Mouse (Mus musculus): ENCODE data around the gene Slc10a7. TPM values are rescaled to one million over a fixed set of nuclear protein-coding genes. Genes with fewer than 3 reads are reported as not detected.

The Slc10a7 gene
- polyA plus RNA-seq, 1 experiment from 2014 or later, result 13.4 TPM

DNA sequence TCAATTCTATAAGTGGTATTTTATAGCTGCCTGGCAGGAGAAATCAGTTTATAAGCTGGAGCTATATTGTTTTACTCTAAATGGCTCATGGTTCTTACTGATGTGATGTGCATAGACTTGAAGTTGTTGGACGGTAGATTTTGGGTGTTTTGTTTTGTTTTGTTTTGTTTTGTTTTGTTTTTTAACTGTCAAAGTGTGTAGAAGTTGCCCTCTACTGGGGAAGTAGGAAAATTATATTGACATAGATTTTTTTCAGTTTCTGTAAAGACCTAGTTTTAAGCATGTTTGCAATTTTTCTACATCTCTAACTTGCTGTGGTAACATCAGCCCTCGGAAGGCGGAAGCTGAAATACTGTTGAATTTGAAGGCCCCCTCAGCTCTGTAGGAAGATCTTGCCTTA, 142.5 kb downstream of the Slc10a7 start:
- 90% methylated on average over 3 of the region's 3 CpGs for WGBS (ENCODE audit: missing documents)
- Histone ChIP-seq H3K79me2 (ENCODE audit: inconsistent target) (no peaks in the 10 kb centered on the region), H3K27ac (no peak overlapping the region), H3K36me3 (ENCODE audit: inconsistent target) (no peaks in the 10 kb centered on the region), H3K4me3 (ENCODE audit: inconsistent target) (no peak overlapping the region)

DNA sequence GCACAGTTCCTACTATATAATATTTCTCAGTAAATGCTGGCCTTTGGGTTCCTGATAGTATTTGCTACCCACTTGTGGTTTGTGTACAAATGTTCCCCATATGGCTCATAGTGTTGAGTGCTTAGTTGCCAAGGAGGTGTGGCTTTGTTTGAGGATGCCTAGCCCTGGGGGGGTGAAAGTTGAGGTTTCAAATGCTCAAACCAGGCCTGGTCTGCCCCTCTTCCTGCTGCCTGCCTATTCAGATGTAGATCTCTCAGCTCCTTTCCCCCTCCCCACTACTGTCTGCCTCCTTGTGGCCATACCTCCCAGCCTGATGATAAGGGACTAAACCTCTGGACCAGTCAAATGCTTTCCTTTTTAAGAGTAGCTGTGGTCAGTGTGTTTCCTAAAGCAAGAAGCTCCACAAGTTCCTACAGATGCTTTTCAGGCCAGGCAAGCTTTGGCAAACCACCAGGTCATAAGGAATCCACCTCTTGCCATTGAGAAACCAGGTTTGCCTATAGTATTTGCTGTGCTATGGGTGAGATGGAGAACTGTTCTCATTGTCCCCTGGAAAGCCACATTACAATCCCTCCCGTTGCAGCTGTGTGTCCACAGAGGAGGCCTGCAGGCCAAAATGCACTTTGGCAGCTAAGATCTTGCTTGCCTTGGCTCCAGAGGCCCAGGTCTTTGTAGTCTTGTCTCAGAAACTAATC, 146.4 kb downstream of the Slc10a7 start:
- Histone ChIP-seq H3K4me3 (ENCODE audit: inconsistent target) (no peak overlapping the region), H3K36me3 (ENCODE audit: inconsistent target) (no peaks in the 10 kb centered on the region), H3K27ac (no peak overlapping the region), H3K79me2 (ENCODE audit: inconsistent target) (no peaks in the 10 kb centered on the region)
- WGBS (ENCODE audit: missing documents), result 75% methylated on average over 1 of the region's 1 CpGs

DNA sequence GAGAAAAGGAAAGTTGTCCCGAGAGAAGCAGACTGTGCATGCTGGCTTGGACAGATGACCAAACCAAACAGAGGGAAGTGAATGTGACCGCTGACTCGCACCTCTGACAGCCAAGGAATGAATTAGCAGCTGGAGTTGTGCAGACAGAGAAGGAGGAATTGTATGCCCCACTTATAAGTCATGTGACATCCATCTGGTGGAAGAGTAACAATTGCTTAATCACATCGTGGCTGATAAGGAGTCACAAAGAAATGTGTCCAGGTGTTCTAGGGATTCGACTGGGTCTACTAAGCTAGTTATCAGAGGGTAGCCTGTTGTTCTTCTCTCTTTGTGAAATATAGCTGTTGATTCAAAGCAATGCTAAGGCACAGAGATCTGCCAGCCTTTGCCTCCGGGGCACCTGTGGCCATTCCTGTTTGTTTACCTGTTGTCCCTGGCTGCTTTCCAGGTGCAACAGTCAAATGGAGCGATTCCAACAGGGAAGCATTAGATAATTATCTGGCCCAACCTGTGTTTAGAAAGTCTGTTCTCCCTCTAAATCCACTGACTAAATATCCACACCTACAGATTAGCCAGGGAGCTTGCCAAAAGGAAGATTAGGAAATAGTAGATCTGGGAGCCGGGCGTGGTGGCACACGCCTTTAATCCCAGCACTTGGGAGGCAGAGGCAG, 147.7 kb downstream of the Slc10a7 start:
- no peaks in the 10 kb centered on the region for H3K36me3 ChIP-seq (ENCODE audit: inconsistent target)
- no peaks in the 10 kb centered on the region for H3K79me2 ChIP-seq (ENCODE audit: inconsistent target)
- 79% methylated on average over 10 of the region's 10 CpGs for WGBS (ENCODE audit: missing documents)
- H3K4me3 ChIP-seq (ENCODE audit: inconsistent target), result no peak overlapping the region
- no peak overlapping the region for H3K27ac ChIP-seq

DNA sequence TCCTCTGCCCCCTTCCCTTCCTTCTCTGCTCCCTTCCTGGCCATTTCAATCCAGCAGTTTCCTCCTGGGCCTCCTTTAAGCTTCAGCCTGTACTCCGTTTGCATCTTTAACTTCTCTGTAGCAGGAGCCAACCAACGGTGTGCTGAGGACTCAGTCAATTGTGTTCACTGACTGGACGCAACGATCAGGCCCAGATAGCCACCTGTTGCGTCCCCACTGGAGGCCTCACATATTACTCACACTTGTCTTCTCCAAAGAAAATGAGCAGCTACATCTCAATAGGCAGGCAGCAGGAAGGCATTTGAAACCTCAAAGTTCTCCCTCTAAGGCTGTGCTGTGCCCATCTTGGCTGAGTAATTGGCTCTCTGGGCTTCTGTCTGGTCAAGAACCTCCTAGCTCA, 149.0 kb downstream of the Slc10a7 start:
- WGBS (ENCODE audit: missing documents), result 96% methylated on average over 5 of the region's 5 CpGs

DNA sequence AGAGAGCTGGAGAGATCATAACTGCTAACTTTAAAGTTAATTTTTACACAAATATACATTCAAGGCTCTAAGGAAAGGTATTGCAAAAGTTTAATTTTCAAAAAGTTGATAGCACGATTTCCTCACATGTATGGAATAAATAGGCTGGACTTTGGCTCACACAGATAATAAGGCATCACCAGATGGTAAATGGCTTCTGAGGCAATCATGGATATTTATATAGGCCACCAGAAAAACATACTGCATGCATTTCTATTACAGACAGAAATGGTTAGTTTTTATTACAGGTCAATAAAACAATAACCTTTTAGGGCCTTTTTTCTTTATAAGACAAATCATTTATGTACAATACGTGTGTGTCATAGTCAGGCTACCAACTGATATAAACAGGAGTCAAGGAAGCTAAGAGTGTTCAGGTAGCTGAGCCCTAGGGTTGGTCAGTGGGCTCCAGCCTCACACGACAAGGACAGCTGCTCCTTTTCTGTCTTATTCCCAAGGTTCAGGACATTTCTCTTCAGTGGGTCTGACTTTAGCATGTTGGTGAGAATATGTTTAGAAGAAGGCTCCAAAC, 150.6 kb downstream of the Slc10a7 start:
- 94% methylated on average over 3 of the region's 3 CpGs for WGBS (ENCODE audit: missing documents)
- Histone ChIP-seq H3K79me2 (ENCODE audit: inconsistent target) (no peaks in the 10 kb centered on the region), H3K36me3 (ENCODE audit: inconsistent target) (no peaks in the 10 kb centered on the region), H3K4me3 (ENCODE audit: inconsistent target) (no peak overlapping the region), H3K27ac (no peak overlapping the region)

More for the DNA sequence above, 149.0 kb downstream of the Slc10a7 start:
- Histone ChIP-seq H3K36me3 (ENCODE audit: inconsistent target) (no peaks in the 10 kb centered on the region), H3K79me2 (ENCODE audit: inconsistent target) (no peaks in the 10 kb centered on the region), H3K27ac (no peak overlapping the region), H3K4me3 (ENCODE audit: inconsistent target) (no peak overlapping the region)

DNA sequence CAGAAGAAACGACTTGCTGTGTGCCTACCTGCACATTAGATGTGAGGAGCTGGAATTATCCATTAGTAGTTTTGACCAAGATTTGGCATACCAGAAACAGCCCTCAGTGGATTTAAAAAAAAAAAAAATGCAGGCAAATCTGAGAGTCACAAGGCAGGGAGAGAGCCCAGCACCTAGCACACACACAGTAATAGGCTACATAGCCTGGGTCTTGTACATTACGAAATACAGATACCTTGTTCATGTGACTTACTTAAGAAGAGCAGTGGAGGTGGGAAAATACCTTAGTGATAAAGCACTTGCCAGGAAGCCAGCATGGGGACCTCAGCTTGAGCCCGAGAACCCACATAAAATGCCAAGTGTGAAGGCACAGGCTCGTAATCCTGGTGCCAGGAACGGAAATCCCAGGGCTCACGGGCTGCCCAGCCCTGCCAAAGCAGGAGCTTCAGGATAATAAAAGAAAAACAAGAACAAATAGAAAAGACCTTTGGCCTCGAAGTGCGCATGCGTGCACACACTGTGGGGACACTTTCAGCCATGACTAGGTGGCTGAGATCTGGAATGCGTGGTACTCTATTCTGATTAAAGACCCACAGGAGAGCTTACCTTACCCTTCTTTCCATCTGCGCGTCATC, 155.3 kb downstream of the Slc10a7 start:
- Histone ChIP-seq H3K27ac (no peak overlapping the region), H3K36me3 (ENCODE audit: inconsistent target) (no peaks in the 10 kb centered on the region), H3K4me3 (ENCODE audit: inconsistent target) (no peak overlapping the region), H3K79me2 (ENCODE audit: inconsistent target) (no peaks in the 10 kb centered on the region)
- 98% methylated on average over 12 of the region's 12 CpGs for WGBS (ENCODE audit: missing documents)

DNA sequence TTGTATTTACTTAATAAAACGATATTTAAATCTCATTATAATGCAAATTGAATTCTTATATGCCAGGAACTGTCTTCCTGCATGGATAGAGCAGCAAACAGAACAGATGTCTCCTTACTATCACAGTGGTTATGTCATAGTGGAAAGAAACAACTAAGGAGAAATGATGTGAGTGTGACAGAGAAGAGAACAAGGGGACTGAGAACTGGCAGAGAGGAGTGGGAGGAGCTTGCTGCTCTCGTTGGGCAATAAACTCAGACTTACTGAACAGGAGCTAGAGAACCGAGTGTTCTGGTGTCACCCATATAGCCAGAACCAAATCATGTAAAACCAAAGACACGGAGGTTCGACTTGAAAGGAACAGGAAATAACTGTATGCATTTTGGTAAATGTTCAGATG, 158.3 kb downstream of the Slc10a7 start:
- H3K79me2 ChIP-seq (ENCODE audit: inconsistent target), result no peaks in the 10 kb centered on the region
- H3K36me3 ChIP-seq (ENCODE audit: inconsistent target), result no peaks in the 10 kb centered on the region
- 96% methylated on average over 5 of the region's 5 CpGs for WGBS (ENCODE audit: missing documents)
- no peak overlapping the region for H3K27ac ChIP-seq
- no peak overlapping the region for H3K4me3 ChIP-seq (ENCODE audit: inconsistent target)

DNA sequence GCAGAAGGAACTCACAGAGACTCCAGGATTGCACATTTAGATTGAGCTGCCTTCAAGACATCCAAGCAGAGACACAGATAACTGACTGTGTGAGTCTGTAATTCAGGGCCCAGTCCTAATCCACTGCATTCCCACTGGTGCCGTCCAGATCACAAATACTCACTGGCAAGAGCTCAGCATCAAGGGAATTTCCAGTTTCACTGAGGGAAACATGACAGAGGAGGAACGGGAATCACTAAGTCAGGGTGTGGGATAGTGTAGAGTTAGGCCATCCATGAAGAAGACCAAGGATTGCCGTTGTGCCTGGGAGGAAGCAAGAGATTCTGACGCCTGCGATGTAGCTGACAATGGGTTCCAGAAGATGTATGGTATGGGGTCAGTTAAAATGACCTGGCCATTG, 159.1 kb downstream of the Slc10a7 start:
- no peaks in the 10 kb centered on the region for H3K36me3 ChIP-seq (ENCODE audit: inconsistent target)
- no peak overlapping the region for H3K4me3 ChIP-seq (ENCODE audit: inconsistent target)
- 94% methylated on average over 4 of the region's 5 CpGs for WGBS (ENCODE audit: missing documents)
- no peak overlapping the region for H3K27ac ChIP-seq
- no peaks in the 10 kb centered on the region for H3K79me2 ChIP-seq (ENCODE audit: inconsistent target)

DNA sequence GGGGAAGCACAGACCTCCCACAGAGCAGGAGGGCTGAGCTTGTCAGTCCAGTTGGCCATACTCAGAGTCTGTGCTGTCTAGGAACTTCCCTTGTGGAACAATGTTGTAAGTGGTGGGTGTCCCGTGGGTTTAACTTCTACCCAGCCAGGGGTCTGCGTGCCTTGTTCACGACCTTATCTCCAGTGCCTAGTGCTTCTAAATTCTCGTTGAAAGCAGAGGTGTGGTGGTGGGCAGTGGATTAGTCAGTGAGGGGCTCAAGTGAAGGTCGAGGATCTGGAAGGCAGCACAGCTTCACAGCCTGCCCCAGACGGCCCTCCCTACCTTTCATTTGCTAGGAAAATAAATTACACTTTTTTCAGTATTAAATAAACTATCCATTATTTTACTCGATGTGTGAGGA, 161.1 kb downstream of the Slc10a7 start:
- H3K4me3 ChIP-seq (ENCODE audit: inconsistent target), result no peak overlapping the region
- H3K27ac ChIP-seq, result no peak overlapping the region
- no peaks in the 10 kb centered on the region for H3K79me2 ChIP-seq (ENCODE audit: inconsistent target)
- no peaks in the 10 kb centered on the region for H3K36me3 ChIP-seq (ENCODE audit: inconsistent target)
- 99% methylated on average over 7 of the region's 7 CpGs for WGBS (ENCODE audit: missing documents)

DNA sequence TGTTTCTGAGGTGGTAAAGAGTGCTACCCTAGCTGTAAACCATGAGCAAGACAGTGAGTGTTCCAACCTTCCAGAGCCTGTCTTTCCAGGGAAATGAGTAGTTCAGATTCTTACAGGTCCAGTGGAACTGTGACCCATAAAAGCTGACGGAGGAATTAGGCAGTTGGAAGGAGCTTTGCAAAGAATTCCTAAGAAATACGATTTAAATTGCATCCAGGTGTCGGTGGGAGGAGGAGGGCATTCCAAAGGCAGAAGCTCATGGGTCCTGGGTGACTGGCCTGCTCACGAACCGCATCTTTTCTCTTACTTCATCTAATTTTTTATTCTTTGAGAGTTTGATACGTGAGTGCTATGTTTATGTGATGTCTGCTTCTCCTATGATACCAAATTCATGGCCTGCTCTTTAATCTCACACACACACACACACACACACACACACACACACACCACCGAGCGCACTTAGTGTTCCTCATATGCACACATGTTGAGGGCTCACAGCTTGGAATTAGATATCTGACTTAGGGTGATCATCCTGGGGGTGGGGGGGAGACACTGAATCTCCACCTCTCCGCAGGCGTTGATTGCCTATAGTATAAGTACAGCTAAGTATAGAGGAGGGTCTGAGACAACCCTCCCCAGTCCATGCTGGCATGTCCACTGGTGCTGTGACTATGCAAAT, 169.5 kb downstream of the Slc10a7 start:
- Histone ChIP-seq H3K4me3 (ENCODE audit: inconsistent target) (no peak overlapping the region), H3K36me3 (ENCODE audit: inconsistent target) (no peaks in the 10 kb centered on the region), H3K79me2 (ENCODE audit: inconsistent target) (no peaks in the 10 kb centered on the region), H3K27ac (no peak overlapping the region)
- 91% methylated on average over 10 of the region's 10 CpGs for WGBS (ENCODE audit: missing documents)

DNA sequence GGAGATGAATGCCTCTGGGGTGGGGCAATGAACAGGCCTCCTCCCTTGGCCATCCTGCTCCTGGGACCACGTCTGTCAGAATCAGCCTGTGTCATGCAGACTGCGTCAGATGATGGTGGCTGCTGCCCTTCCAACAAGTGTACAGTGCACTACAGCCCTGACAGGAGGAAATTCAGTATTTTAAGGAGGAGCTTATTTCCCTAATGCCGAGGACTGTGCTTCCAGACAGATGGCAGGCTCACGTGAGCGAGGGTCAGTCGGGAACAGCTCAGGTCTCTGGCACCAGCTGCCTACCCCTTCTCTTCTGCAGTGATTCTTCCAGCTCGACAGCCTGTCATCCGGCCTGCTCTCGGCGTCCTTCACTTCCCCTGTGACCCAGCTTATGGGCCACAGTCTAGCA, 181.6 kb downstream of the Slc10a7 start:
- Histone ChIP-seq H3K36me3 (ENCODE audit: inconsistent target) (no peaks in the 10 kb centered on the region), H3K79me2 (ENCODE audit: inconsistent target) (no peaks in the 10 kb centered on the region), H3K4me3 (ENCODE audit: inconsistent target) (no peak overlapping the region), H3K27ac (no peak overlapping the region)
- WGBS (ENCODE audit: missing documents), result 99% methylated on average over 8 of the region's 10 CpGs

DNA sequence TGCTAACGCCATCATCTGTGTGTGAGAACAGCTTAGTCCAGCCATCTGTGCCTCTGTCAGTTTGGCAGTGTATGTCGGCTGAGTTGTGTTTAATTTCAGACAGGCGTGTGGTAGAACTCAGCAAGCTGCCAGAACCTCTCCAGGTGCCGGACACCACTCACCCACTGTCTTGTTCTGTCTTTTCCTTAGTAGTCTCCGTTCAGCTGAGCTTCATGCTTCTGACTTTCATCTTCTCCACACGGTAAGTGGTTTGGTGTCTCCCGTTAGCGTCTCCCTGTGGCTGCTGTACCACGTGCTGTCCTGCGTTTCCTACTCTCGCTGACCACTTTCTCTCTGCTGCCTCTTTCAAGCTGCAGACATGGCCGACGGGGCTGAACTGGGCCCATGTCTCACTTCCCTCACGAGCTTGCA, 189.2 kb downstream of the Slc10a7 start:
- H3K36me3 ChIP-seq (ENCODE audit: inconsistent target), result peaks cover 7% of the 10 kb centered on the region; the same call in 1 of the 2 replicates
- 95% methylated on average over 14 of the region's 14 CpGs for WGBS (ENCODE audit: missing documents)
- no peaks in the 10 kb centered on the region for H3K79me2 ChIP-seq (ENCODE audit: inconsistent target)
- no peak overlapping the region for H3K4me3 ChIP-seq (ENCODE audit: inconsistent target)
- H3K27ac ChIP-seq, result no peak overlapping the region

DNA sequence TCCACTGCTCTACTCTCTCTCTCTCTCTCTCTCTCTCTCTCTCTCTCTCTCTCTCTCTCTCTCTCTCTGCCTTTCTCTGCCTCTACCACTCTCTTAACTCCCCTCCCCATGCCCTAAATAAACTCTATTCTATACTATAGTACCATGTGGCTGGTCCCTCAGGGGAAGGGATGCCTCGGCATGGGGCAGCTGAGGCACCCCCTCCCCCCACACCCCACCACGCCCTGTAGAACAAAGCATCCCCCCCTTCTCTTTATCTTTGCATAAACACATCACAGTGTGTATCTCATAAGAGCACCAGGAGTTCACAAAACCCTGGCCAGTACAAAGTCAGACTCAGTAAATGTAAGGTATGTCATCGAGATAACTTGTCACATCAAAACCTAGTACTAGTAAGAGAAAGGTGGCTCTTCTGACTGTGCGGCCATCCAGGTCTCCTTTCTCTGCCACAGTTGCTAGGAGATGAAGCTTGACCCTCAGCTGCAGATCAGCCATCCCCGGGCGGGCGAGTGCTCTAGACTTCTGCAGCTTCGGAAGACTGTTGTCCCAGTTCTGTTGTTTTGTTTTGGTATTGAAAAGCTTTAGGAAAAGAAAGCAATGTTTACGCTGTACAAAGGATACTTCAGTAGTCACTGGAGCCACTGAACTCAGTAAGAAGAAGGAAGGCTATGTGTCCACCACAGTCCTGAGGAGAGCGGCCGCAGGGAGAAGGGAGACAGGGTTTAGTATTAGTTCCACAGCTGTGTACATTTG, 194.1 kb downstream of the Slc10a7 start:
- WGBS (ENCODE audit: missing documents), result 93% methylated on average over 11 of the region's 11 CpGs
- no peaks in the 10 kb centered on the region for H3K79me2 ChIP-seq (ENCODE audit: inconsistent target)
- no peaks in the 10 kb centered on the region; the same call in 1 of the 2 replicates for H3K36me3 ChIP-seq (ENCODE audit: inconsistent target)
- no peak overlapping the region for H3K27ac ChIP-seq
- H3K4me3 ChIP-seq (ENCODE audit: inconsistent target), result no peak overlapping the region

DNA sequence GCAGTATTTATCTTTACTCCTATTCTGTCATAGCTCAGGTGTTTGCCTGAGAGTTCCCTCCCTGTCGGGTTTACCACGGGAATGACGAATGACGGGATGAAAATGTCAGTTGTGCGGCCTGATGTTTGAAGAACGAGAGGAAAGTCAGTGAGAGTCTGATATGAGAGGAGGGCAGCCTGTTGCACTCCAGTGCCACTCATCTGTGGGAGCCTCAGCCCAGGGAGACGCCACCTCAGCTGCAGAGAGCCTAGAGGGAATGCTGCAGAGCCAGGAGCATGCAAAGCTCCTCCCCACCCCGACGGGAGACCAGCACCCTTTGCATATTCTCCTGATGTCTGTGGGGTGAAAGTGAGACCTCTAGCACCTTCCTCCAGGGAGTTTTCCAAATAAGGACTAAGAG, 196.8 kb downstream of the Slc10a7 start:
- Histone ChIP-seq H3K27ac (no peak overlapping the region), H3K79me2 (ENCODE audit: inconsistent target) (no peaks in the 10 kb centered on the region), H3K4me3 (ENCODE audit: inconsistent target) (no peak overlapping the region), H3K36me3 (ENCODE audit: inconsistent target) (no peaks in the 10 kb centered on the region; the same call in 1 of the 2 replicates)
- 93% methylated on average over 9 of the region's 9 CpGs for WGBS (ENCODE audit: missing documents)
